In genomic region chr2:145541695-145542094, GRCm38 (mm10) we compare ENCODE assay signal across 35 mouse cellular contexts.
"Had no signal": no experiment of that assay in that cellular context is flagged by ENCODE, and none has a peak within 500 bp of the region (broad histone marks: within the 10 kb centered on the region; RNA-seq: fewer than 3 reads in every experiment).

No protein-coding gene starts in this region.

- H3K27me3 ChIP-seq: heart, embryonic 13.5 days; heart, embryonic 15.5 days; hindbrain, embryonic 12.5 days; hindbrain, embryonic 13.5 days; hindbrain, embryonic 15.5 days; intestine, embryonic 15.5 days had no signal

- ATAC-seq: hindbrain, embryonic 16.5 days; hindbrain, postnatal 0 days; inflammation-experienced regulatory T-cells, adult 6 months; intestine, embryonic 15.5 days; intestine, embryonic 16.5 days; intestine, postnatal 0 days had no signal

- H3K9me3 ChIP-seq: heart, embryonic 10.5 days; heart, embryonic 12.5 days; heart, embryonic 13.5 days; heart, embryonic 15.5 days; hindbrain, embryonic 10.5 days; hindbrain, embryonic 12.5 days; hindbrain, embryonic 13.5 days; hindbrain, embryonic 15.5 days; intestine, embryonic 15.5 days had no signal

- H3K27ac ChIP-seq: heart, embryonic 10.5 days; heart, embryonic 13.5 days; heart, embryonic 15.5 days; hindbrain, embryonic 10.5 days; hindbrain, embryonic 12.5 days; hindbrain, embryonic 13.5 days; hindbrain, embryonic 14.5 days; hindbrain, embryonic 15.5 days; hindbrain, postnatal 0 days; intestine, embryonic 15.5 days; kidney, postnatal 0 days; layer of hippocampus, adult 2 months; left cerebral cortex, adult 2 months had no signal

- H3K36me3 ChIP-seq: heart, embryonic 10.5 days; heart, embryonic 12.5 days; heart, embryonic 13.5 days; heart, embryonic 15.5 days; hindbrain, embryonic 10.5 days; hindbrain, embryonic 12.5 days; hindbrain, embryonic 13.5 days; hindbrain, embryonic 15.5 days; intestine, embryonic 15.5 days had no signal

- DNase-seq: heart, postnatal 10 days; heart, postnatal 14 days; heart, postnatal 36 days; heart, postnatal 4 days; kidney, adult 11 months; kidney, adult 18-20 months; kidney, adult 2 months; kidney, adult 8-10 months; kidney, adult 9 months; kidney, postnatal 10 days; kidney, postnatal 14 days; kidney, postnatal 25 days; kidney, postnatal 36 days; kidney, postnatal 4 days; layer of hippocampus, adult 9-11 months; layer of hippocampus, postnatal 36 days had no signal

- H3K9ac ChIP-seq: heart, embryonic 12.5 days; heart, embryonic 13.5 days; heart, embryonic 15.5 days; hindbrain, embryonic 12.5 days; hindbrain, embryonic 13.5 days; hindbrain, embryonic 14.5 days; hindbrain, embryonic 15.5 days; intestine, embryonic 15.5 days had no signal

- H3K4me2 ChIP-seq: heart, embryonic 11.5 days; heart, embryonic 12.5 days; heart, embryonic 13.5 days; heart, embryonic 15.5 days; hindbrain, embryonic 12.5 days; hindbrain, embryonic 13.5 days; hindbrain, embryonic 14.5 days; hindbrain, embryonic 15.5 days; intestine, embryonic 15.5 days had no signal

- H3K4me3 ChIP-seq: heart, embryonic 10.5 days; heart, embryonic 12.5 days; heart, embryonic 13.5 days; heart, embryonic 15.5 days; hindbrain, embryonic 10.5 days; hindbrain, embryonic 12.5 days; hindbrain, embryonic 13.5 days; hindbrain, embryonic 15.5 days; intestine, embryonic 15.5 days; layer of hippocampus, adult 2 months; left cerebral cortex, adult 2 months had no signal

- H3K4me1 ChIP-seq: heart, embryonic 10.5 days; heart, embryonic 12.5 days; heart, embryonic 13.5 days; heart, embryonic 15.5 days; hindbrain, embryonic 10.5 days; hindbrain, embryonic 13.5 days; hindbrain, embryonic 15.5 days; intestine, embryonic 15.5 days had no signal
